Comparison of ENCODE assay signal across 8 mouse cellular contexts in the genomic region with DNA sequence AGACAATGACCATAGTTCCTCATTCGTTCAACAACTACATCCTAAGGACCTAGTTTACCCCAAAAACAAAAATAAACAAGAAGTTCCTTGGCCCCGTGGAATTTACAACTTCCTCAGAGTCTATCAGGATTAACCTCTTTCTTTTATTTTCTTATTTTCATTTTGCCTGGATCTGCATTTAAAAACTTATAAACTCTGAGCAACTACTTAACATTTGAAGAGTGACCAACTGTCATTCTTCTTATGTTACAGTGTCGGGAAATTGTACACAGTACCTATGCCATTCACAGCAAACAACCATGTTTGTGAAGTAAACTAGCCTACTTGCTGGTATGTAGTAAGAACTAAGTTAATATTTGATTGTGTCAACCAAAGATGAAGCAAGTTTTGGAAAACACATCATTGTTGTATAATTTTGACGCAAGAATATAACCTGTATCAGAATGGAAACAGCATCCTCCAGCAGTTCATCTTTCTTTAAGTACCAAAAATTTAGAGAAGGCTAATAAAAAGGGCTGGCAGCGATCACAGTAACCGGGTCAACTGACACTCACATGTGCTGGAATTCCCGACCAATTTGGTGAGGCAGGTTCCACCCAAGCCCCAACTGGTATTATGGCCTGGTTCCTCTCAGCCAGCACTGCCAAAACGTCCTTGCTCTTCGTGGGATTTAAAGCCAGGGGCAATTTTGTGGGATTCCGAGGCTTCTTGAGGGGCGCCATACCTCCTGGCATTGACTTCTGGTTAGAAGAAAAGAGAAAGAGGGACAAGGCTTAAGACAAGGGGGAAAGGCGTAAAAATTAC. TPM values are rescaled to one million over a fixed set of nuclear protein-coding genes. Genes with fewer than 3 reads are reported as not detected.
DNase-seq lines count a peak whose midpoint lies in the region; ATAC-seq and TF ChIP-seq lines count a peak whose summit lies in the region.

No protein-coding gene starts in this region.

- H3K27ac ChIP-seq in heart, adult 2 months: peak overlapping the region; percentile 81
- H3K27ac ChIP-seq in forebrain, embryonic 12.5 days: peak overlapping the region; percentile 90
- peak overlapping the region; percentile 94 for H3K27ac ChIP-seq in limb, embryonic 10.5 days

- no peaks in the 10 kb centered on the region for H3K36me3 ChIP-seq in heart, adult 2 months (ENCODE audit: control insufficient read depth, insufficient read depth, low read length)
- peaks cover 9% of the 10 kb centered on the region for H3K36me3 ChIP-seq in forebrain, embryonic 12.5 days (replicated peaks)
- peaks cover 5% of the 10 kb centered on the region for H3K36me3 ChIP-seq in limb, embryonic 10.5 days
- no peaks in the 10 kb centered on the region for H3K36me3 ChIP-seq in myocyte (ENCODE audit: control insufficient read depth, insufficient read depth)

- TF ChIP-seq EP300 in heart, adult 2 months (IDR thresholded peaks at IDR 0.05; ENCODE audit: insufficient read depth, low read depth, low read length): no peak

- no peak for ATAC-seq in forebrain, embryonic 12.5 days (ENCODE audit: low FRiP score)

- H3ac ChIP-seq in myocyte (ENCODE audit: control insufficient read depth, insufficient read length): peak overlapping the region; percentile 23

- H3K27me3 ChIP-seq in heart, adult 2 months (ENCODE audit: control insufficient read depth, insufficient read depth, low read length): no peaks in the 10 kb centered on the region
- no peaks in the 10 kb centered on the region for H3K27me3 ChIP-seq in forebrain, embryonic 12.5 days
- no peaks in the 10 kb centered on the region for H3K27me3 ChIP-seq in limb, embryonic 10.5 days (ENCODE audit: low read depth, poor library complexity, severe bottlenecking)
- no peaks in the 10 kb centered on the region for H3K27me3 ChIP-seq in myocyte (ENCODE audit: control insufficient read depth, insufficient read depth, insufficient read length)

- H3K4me3 ChIP-seq in heart, adult 2 months: peak overlapping the region; percentile 55
- peak overlapping the region; percentile 72 for H3K4me3 ChIP-seq in forebrain, embryonic 12.5 days (replicated peaks)
- peak overlapping the region; percentile 77 for H3K4me3 ChIP-seq in limb, embryonic 10.5 days
- H3K4me3 ChIP-seq in myocyte: peak overlapping the region; percentile 52

- peak overlapping the region; percentile 78 for H3K9ac ChIP-seq in heart, adult 2 months (ENCODE audit: low read depth, low read length)
- H3K9ac ChIP-seq in forebrain, embryonic 12.5 days: peak overlapping the region; percentile 83

- peak overlapping the region; percentile 85 for H3K4me2 ChIP-seq in forebrain, embryonic 12.5 days
- peak overlapping the region; percentile 74 for H3K4me2 ChIP-seq in myocyte (ENCODE audit: low read depth)

- peaks cover 2% of the 10 kb centered on the region for H3K4me1 ChIP-seq in heart, adult 2 months (ENCODE audit: control insufficient read depth, insufficient read depth, low read length)
- H3K4me1 ChIP-seq in forebrain, embryonic 12.5 days: peaks cover 15% of the 10 kb centered on the region
- H3K4me1 ChIP-seq in limb, embryonic 10.5 days: peaks cover 5% of the 10 kb centered on the region; the same call in 1 of the 2 replicates

- TF ChIP-seq CTCF in heart, adult 2 months (IDR thresholded peaks at IDR 0.05): no peak

- no peak for DNase-seq in heart, adult 2 months
- DNase-seq in heart, adult 8-10 months (ENCODE audit: low spot score): no peak
- peak; percentile 19 for DNase-seq in NIH3T3 (ENCODE audit: low read depth)
- no peak for DNase-seq in limb, embryonic 10.5 days (ENCODE audit: low spot score)
- DNase-seq in T-cell, adult 2 months (ENCODE audit: low spot score): no peak
- DNase-seq in right cerebral cortex, postnatal 25 days: no peak

- intact Hi-C loops in heart, adult 2 months (cut with DNase I): loop anchor here (5.0 kb wide), 2 partner anchors 55 to 75 kb away; a partner anchor contains a TSS

- WGBS in heart, adult 2 months: 20% methylated on average over 12 of the region's 12 CpGs
- 25% methylated on average over 12 of the region's 12 CpGs for WGBS in forebrain, embryonic 12.5 days
- 24% methylated on average over 12 of the region's 12 CpGs for WGBS in limb, embryonic 10.5 days

- no peak for TF ChIP-seq POLR2A in heart, adult 2 months (IDR thresholded peaks at IDR 0.05; ENCODE audit: insufficient read depth, low read depth, low read length)
- TF ChIP-seq POLR2A in myocyte (IDR thresholded peaks at IDR 0.05; ENCODE audit: insufficient read length, low read depth): no peak

- no peaks in the 10 kb centered on the region for H3K9me3 ChIP-seq in forebrain, embryonic 12.5 days
- H3K9me3 ChIP-seq in limb, embryonic 10.5 days (replicated peaks): no peaks in the 10 kb centered on the region

- no peaks in the 10 kb centered on the region; the same call in 1 of the 2 replicates for H3K79me2 ChIP-seq in heart, adult 2 months (replicated peaks; ENCODE audit: control insufficient read depth, insufficient read depth, low read length)
- H3K79me2 ChIP-seq in myocyte (ENCODE audit: control insufficient read depth, insufficient read depth): no peaks in the 10 kb centered on the region

TF ChIP-seq in myocyte, 11 proteins besides CTCF, POLR2A, EP300 and RAD21:
- TF ChIP-seq USF1 (IDR thresholded peaks at IDR 0.05; ENCODE audit: low read depth) (no peak), MAX (IDR thresholded peaks at IDR 0.05; ENCODE audit: low read depth) (no peak), MYOG (IDR thresholded peaks at IDR 0.05; ENCODE audit: control insufficient read depth in 1 of 3, insufficient read depth in 1 of 3, insufficient read length in 2 of 3, low read depth in 2 of 3) (no peak), CEBPB (IDR thresholded peaks at IDR 0.05; ENCODE audit: insufficient read depth, poor library complexity, severe bottlenecking) (no peak), TCF3 (IDR thresholded peaks at IDR 0.05; ENCODE audit: insufficient read length, low read depth) (no peak), E2F4 (IDR thresholded peaks at IDR 0.05; ENCODE audit: insufficient read depth) (no peak), TCF12 (IDR thresholded peaks at IDR 0.05; ENCODE audit: insufficient read depth, poor library complexity, severe bottlenecking) (no peak), SRF (IDR thresholded peaks at IDR 0.05; ENCODE audit: control insufficient read depth, insufficient read length, low read depth) (no peak), MYOD1 (IDR thresholded peaks at IDR 0.05; ENCODE audit: control insufficient read depth in 1 of 3, insufficient read length in 2 of 3, low read depth in 2 of 3) (no peak), POLR2AphosphoS2 (IDR thresholded peaks at IDR 0.05; ENCODE audit: insufficient read length, low read depth) (no peak), REST (IDR thresholded peaks at IDR 0.05; ENCODE audit: insufficient read depth, insufficient read length) (no peak)

RNA-seq across cellular contexts. Expression of a gene that starts 0.8 kb away (rescaled TPM):
- 1 to 10 TPM; 1.7 to 2.0 TPM for total RNA-seq in heart, adult 2 months (2021)
- 0.47 and 0.53 TPM in 2 replicates for polyA plus RNA-seq in heart, adult 2 months (2012; rRNA removed)
- total RNA-seq in heart, adult 8-10 months (2022): 1 to 10 TPM; 1.6 to 2.3 (median 1.9) TPM
- polyA plus RNA-seq in forebrain, embryonic 12.5 days (2016; fragmentation: Nextera tagmentation; extraction: Ambion mirVana): 11.1 and 11.6 TPM in 2 replicates
- polyA plus RNA-seq in limb, embryonic 10.5 days (2016; fragmentation: Nextera tagmentation; extraction: Ambion mirVana): 8.3 and 8.8 TPM in 2 replicates
- 0.38 TPM for polyA plus RNA-seq in myocyte (2012; fragmentation: generic; extraction: Trizol)

RNA-seq across cellular contexts. Expression of a gene that starts 19.8 kb away (rescaled TPM):
- not detected for total RNA-seq in heart, adult 2 months (2021)
- polyA plus RNA-seq in heart, adult 2 months (2012; rRNA removed): 0.18 and 0.29 TPM in 2 replicates
- total RNA-seq in heart, adult 8-10 months (2022): under 1 TPM in 1 of 4 experiments, not detected in 3; 0.11 TPM
- polyA plus RNA-seq in forebrain, embryonic 12.5 days (2016; fragmentation: Nextera tagmentation; extraction: Ambion mirVana): 0.08 and 0.18 TPM in 2 replicates
- polyA plus RNA-seq in limb, embryonic 10.5 days (2016; fragmentation: Nextera tagmentation; extraction: Ambion mirVana): 0.04 TPM in 1 of 2 replicates, not detected in the other
- not detected for polyA plus RNA-seq in myocyte (2012; fragmentation: generic; extraction: Trizol)

RNA-seq across cellular contexts. Expression of a gene that starts 54.3 kb away (rescaled TPM):
- total RNA-seq in heart, adult 2 months (2021): 10 to 100 TPM; 27.9 to 31.8 TPM
- 33.7 and 38.6 TPM in 2 replicates for polyA plus RNA-seq in heart, adult 2 months (2012; rRNA removed)
- 10 to 100 TPM; 21.3 to 39.4 (median 32.2) TPM for total RNA-seq in heart, adult 8-10 months (2022)
- 4.8 and 5.4 TPM in 2 replicates for polyA plus RNA-seq in forebrain, embryonic 12.5 days (2016; fragmentation: Nextera tagmentation; extraction: Ambion mirVana)
- polyA plus RNA-seq in limb, embryonic 10.5 days (2016; fragmentation: Nextera tagmentation; extraction: Ambion mirVana): 9.9 and 10.3 TPM in 2 replicates
- polyA plus RNA-seq in myocyte (2012; fragmentation: generic; extraction: Trizol): not detected
